Mouse (Mus musculus) ZHBTc4 (cell line): ENCODE results near the gene Ostf1.
"Not testable (repeated sequence)": the region's sequence is repeated elsewhere in the genome, so short reads cannot be mapped to it uniquely, and the experiment has no call there.

ENCODE experiments used
- DNase-seq: peaks from one replicate; pipeline ENCODE4 v3.0.0-alpha.2; 2011; ENCODE audit warnings: low read depth, low spot score

Ostf1 gene

DNA sequence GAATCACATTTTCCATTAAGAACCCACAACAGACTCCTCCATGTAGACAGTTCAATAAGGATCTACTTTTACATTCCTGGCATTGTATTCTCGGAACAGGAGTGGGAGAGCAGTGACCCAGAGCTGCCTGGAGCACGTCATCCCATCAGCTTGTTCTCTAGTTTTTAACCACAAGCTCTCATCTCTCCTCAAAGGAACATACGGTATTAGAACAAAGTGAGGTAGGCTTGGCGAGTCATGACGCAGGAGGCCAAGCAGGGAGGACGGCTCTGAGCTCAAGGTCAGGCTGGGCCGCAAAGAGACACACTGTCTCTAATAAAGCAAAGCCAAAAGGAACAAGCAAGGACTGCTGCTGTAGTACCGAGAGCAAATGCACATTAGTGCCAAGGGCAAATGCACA lies 32.6 kb downstream of the Ostf1 start:
- no peak for DNase-seq

GRCm38 (mm10) chr19:18598265-18598926 lies 33.2 kb downstream of the Ostf1 start:
- DNase-seq, result no peak

DNA sequence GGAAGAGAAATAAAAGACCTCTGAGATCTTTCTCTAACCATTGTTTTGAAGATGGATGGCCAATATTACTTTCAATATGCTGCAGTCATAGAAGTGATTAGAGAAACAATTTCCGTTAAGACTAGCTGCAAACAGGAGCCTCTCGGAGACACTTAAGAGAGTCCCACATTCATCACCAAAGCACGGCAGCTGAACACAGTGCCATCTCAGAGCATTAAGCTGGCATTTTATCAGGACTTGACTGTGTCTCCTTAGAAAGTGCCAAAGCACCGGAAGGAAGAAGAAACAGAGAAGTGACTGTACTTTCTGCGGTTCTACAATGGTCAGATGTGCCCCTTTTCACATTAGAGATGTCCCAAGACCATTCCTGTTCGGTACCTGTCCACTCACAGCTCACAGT lies 33.9 kb downstream of the Ostf1 start:
- no peak for DNase-seq

DNA sequence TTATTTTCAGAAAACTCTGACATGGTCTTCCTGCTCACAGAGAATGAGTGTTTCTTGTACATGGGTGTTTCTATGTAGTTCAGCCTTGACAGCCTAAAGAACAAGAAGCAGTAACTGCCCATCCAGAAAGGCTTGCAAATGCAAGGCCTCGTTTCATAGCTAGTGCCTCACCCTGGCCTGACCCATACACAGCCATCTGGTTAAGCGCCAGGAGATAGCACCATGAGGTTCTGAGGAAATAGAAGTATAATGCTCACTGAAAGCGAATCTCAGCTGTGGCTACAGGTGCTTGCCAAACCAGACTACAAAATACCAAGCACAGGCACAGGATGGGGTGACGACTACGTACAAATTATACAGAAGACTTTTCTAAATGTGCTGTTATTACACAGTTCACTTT lies 34.7 kb downstream of the Ostf1 start:
- DNase-seq, result no peak

GRCm38 (mm10) chr19:18593722-18594121 lies 37.9 kb downstream of the Ostf1 start:
- DNase-seq, result no peak

- DNase-seq, result no peak
Measured at GRCm38 (mm10) chr19:18592919-18593318, 38.7 kb downstream of the Ostf1 start.

DNA sequence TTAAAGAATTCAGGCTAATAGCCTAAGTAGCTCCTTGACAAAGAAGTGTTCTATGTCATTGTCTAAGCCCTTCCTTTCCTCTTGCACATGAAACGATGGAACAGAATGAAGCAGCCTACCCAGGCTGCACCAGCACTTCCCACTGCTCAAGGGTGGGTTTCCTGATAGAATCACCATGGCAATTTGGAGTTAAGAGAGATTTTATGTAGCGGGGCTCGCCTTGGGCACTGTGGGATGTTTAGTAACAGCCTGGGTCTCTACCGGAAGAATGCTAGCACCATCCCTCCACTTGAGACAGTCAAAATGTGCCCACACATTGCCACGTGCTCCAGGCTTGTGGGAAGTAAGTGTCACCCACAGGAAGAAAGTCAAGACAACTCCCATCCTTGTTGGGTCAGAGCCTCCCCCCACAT lies 40.7 kb downstream of the Ostf1 start:
- no peak for DNase-seq

DNA sequence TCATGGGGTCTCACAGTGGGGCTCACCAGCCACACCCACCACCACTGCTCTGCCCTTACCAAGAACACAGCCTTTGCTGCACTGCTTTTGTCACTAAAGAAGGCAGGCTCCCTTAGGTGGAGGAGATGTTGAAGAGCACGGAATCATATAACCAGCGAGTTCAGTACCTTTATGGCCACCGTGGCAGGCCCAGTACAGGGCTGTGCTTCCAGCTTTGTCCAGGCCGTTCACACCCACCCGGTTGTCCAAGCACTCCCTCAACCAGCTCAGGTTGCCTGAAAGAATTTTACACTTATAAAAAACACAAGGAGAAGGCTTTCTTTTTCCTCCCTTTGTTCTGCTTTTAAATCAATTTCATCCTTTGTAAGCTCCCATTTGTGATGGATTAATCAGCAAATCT lies 41.4 kb downstream of the Ostf1 start:
- no peak for DNase-seq

DNA sequence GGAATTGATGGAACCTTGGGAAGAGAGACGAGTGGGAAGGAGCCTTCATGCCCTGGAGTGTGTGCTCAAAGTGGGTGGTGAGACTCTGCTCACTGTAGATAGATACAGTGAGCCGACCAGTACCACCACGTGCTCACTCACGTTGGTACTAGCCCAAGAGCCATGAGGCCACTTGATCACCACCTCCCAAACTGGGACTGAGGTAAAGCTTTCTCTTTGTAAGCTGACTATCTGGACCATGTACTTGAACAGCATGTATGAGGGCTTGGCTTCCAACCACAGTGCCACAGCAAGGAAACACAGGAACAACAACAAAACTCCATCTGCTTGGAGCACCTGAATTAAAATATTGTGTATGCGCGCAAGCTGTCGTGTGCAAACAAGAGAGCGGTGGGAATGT lies 42.3 kb downstream of the Ostf1 start:
- DNase-seq, result no peak

GRCm38 (mm10) chr19:18588801-18589200 lies 42.8 kb downstream of the Ostf1 start:
- not testable (repeated sequence) for DNase-seq

GRCm38 (mm10) chr19:18588243-18588642 lies 43.4 kb downstream of the Ostf1 start:
- peak; percentile 65 for DNase-seq

DNA sequence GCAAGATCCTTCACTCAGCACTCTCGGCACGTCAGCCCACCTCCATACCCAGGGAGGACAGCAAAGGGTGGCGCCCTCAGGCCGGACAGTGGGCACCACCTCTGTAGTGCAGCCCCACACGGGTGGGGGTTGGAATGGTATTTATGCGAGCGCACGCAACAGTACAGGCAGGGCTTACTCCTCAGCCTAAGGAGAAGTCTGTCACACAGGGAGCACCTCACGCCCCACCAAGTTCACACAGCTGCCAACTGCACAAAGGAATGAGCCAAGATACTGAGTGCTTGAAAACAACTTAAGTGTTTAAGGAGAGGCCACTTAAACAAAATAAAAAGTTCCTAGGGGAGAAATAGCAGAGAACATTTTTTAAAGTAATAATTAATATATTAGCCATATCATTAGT lies 44.5 kb downstream of the Ostf1 start:
- DNase-seq, result no peak

GRCm38 (mm10) chr19:18584621-18585020 lies 47.0 kb downstream of the Ostf1 start:
- DNase-seq, result no peak

DNA sequence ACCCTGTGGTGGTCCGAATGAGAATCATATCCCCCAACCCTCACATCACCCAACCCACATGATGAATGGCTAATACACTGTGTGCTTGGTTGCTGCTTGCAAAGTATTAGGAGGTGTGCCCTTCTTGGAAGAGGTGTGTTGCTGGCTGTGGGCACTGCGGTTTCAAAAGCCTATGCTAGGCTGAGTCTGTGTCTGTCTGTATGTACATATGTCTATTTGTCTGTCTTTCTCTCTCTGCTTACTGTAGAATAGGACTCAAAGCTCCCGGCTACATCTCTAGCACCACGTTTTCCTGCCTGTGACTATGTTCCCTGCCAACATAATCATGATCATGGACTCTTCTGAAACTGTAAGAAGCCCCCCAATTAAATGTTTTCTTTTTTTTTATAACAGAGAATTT lies 47.9 kb downstream of the Ostf1 start:
- DNase-seq, result no peak

GRCm38 (mm10) chr19:18582887-18583286 lies 48.7 kb downstream of the Ostf1 start:
- no peak for DNase-seq

DNA sequence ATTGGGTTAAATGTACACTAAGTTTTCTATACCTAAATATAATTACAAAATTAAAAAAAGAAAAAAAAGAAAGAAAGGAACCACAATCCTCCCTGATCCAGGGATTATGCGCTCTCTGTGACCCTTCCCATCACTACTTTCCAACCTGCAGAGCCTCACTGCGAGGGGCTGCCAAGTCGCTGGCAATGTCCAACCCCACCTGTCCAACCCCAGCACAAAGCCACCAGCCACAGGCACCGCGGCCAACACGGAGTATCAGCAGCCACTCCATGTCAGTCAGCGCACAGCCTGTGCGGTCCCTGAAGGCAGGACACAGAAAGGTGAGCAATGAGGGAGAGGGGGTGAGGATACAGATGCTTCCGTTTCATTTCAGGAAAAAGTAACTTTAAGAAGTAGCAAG lies 49.4 kb downstream of the Ostf1 start:
- DNase-seq, result no peak

DNA sequence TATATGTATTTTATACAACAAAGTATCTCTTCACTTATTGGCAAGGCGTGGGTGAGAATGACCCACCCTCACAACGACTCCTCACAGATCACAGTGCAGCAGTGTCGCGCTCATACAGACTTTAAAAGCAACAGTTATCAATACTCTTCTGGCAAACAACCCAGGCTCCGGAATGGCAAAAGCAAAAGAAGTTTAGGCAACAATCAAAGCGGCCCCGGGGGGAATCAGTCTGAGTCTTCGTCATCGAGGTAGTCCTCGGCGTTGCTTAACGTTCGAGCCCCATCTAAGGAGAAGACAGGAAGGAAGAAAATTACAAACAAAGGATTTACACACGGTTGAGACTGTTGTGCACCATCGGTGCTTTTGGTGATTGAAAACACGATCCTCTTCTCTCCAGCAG lies 50.6 kb downstream of the Ostf1 start:
- no peak for DNase-seq

- DNase-seq, result no peak
Measured at GRCm38 (mm10) chr19:18579012-18579358, 52.6 kb downstream of the Ostf1 start.

- DNase-seq, result peak; percentile 52
Measured at GRCm38 (mm10) chr19:18578216-18579011, 53.2 kb downstream of the Ostf1 start.

GRCm38 (mm10) chr19:18577348-18577747 lies 54.3 kb downstream of the Ostf1 start:
- no peak for DNase-seq

DNA sequence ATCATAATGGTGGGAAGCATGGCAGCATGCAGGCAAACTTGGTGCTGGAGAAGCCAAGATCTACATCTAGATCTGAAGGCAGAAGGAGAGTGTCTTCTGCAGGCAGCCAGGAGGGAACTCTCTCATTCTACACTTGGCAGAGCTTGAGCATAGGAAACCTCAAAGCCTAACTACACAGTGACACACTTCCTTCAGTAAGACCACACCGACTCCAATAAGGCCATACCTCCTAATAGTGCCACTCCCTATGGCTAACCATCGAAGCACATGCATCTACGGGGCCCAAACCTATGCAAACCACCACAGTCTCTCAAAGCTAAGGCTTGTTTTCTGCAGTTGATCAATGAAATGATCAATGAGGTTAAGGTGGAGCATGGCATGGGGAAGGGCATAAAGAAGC lies 55.7 kb downstream of the Ostf1 start:
- DNase-seq, result no peak

DNA sequence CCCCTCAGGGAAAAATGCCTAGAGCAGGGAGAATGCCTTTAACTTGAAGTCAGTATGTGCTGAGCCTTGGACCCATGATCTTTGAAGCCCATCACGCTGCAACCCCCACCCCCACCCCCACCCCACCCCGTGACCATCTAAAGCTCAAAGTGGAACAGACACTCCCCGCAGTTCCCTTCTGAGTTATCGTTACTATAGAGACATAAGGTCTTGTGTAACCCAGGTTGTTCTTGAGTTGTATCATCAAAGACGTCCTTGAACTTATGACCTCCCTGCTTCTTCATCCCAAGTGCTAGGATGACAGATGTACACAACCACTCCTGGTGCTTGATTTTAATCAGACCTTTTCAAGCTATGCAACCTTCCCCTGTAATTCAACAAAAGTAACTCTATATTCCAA lies 57.7 kb downstream of the Ostf1 start:
- no peak for DNase-seq

DNA sequence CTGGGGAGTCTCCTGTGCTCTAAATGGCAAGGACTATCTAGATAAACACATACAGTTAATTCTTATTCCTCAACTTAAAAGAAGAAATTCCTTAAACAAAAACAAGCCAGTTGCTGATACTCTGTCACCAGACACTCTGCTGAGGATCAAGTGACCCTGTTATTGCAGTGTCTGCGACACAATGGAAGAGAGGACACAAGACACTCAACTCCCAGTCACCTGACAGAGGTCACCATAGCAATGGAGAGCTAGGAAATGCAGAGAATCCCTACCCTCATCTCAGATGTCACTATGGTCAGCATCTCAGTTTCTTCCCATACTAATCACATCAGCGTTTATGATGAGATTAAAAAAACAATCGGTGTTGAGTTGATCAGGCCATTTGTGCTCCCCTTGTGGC lies 58.2 kb downstream of the Ostf1 start:
- no peak for DNase-seq
